Mouse (Mus musculus): ENCODE measurements around the gene Anapc2.

The Anapc2 gene

DNA sequence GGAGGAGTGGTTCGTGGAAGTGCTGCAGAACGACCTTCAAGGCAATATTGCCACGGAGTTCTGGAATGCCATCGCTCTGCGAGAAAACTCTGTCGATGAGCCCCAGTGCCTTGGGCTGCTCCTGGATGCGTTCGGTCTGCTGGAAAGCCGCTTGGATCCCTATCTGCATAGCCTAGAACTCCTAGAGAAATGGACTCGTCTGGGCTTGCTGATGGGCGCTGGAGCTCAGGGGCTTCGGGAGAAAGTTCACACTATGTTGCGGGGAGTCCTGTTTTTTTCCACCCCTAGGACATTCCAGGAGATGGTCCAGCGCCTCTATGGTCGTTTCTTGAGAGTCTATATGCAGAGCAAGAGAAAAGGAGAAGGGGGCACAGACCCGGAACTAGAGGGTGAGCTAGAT lies 732 bp downstream of the Anapc2 start:
- no peak for DNase-seq

DNA sequence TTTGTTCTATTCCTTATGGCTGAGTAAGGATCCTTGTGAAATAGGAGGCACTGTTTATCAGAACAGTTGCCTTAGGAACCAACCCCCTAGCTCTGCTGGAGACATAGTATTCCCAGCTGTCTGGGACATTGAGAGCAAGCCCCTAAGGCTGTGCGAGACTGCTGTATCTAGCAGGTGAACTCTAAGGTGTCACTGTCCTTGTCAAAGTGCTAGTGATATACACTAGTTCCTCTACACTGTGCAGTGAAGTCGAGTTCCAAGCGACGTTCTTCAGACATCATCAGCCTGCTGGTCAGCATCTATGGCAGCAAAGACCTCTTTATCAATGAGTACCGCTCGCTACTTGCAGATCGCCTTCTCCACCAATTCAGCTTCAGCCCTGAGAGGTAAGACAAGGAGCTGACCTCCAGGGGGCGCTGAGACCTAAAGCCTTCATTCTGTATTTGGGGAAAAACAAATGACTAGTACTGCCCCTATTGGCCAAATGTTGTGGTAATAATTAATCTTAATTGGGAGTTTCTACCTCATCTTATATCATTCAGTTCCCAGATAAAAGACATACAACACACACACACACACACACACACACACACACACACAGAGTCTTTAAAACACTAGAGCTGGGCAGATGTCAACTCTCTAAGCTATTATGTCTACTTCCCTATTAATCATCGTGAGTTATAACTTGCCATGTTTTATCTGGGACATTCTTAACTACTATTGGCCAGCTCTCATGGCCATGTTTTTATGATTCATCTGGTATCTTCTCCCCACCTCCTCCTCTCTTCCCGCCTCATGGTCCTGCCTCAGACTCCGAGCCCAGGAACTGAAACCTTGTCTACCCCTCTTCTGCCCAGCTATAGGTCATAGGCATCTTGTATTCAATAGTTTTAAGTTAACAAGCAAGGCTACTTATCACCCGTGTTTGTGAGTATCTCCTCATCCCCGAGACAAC lies 6.9 kb downstream of the Anapc2 start:
- peak in 1 of 2 experiments; percentile 33 for DNase-seq

DNA sequence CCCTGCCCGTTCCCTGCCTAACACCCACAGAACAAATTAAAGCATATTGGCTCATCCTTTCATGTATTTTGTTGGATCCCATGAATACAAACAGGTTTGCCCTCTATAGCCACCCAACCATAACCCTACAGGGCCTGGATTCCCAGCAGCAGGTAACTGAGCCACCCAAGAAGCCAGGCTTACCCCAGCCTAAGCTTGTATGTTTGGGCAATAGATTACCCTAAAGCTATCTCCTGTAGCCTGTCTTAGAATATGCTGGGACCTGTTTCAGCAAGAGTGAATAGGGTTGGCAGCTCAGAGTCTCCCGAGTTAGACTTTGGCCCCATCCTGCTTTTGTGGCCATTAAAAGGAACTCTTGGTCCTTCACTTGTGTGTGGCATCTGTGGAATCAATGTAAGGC lies 13.3 kb downstream of the Anapc2 start:
- no peak for DNase-seq

DNA sequence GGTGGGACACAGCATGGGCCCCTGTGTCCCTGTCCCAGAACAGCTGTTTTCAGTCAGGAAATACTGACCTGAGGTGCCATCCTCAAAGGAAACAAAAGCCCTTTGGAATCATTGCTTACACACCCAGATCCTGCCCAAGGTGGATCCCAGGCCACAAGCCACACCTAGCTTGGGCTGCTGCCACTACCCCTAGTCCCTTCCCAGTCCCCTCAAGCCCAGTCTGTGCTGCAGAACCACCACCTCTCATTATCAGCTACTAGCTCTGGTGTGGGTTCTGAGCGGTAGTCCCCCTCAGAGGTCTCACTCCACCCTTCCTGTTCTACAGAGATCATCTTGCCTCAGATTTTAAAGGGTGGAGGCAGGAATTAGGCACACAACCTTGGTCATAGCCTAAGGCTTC lies 14.0 kb downstream of the Anapc2 start:
- DNase-seq = no peak

DNA sequence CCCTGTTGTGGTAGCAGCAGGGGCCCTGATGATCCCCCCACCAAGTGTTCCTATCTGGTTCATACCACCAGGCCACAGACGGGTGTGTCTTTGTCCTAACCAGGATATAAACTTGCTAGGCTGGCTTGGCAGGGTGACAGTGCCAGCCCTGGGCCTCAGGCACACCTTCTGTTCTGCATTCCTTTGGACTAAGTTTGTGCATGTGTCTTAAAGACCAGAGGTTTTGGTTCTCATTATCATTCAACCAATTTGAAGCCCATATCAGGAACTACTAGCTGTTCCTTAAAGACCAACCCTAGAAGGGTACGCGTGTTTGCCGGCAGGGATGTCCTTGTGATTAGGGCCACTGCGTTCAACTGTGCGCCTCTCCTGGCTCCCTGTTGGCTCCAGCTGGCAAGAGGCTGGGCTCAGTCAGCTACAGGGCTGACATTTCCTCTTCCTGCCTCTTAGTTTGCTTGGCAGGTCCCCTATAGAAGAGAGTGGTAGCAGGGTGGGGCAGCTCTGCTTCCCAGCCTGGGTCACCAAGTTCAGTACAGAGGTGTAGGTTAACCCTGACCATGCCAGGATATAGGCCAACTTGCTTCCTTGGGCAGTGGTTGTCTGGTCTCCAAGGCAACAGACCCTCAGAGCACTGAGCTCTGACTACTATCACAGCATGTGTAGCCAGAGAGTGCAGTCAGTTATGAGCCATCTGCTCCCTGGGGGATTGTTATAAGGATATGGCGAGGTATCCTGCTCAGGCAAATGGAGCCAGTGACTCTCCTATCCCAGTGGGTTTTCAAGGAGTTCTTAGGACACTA lies 14.8 kb downstream of the Anapc2 start:
- DNase-seq = no peak

DNA sequence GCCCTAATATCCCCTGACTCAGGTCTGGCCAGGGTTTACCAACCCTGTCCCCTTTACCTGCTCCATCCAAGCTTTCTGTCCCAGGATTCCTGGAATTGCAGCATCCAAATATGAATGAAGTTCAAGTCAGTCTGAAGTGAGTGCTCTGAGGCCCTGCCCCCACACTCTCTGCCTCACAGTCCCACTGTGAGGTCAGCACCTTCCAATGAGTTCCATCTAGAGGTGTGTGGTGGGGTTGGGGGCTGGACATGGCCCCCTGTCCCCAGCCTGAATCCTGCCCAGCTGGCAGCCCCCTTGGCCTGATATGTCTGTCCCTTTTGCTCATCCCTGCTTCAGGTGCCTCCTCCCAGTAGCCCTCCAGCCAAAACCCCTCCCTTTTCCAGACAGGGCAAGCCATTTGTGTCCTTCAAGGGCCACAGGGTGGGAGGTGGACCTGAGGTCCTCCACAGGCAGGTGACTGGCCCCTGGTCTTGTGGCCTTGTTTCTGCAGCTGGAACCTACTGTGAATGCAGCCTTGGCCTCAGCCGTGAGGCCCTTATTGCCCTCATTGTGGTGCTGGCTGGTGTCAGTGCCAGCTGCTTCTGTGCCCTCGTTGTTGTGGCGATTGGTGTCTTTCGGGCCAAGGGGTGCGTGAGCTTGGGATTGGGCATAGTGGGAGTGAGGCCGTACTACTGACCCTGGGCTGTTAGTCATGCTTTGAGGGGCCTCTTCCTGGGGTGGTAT lies 15.8 kb downstream of the Anapc2 start, which contains the start of gene Tmem210:
Tmem210 (plus strand) TSS at position 219 of the 723 bp plus-strand sequence.
- DNase-seq = no peak

DNA sequence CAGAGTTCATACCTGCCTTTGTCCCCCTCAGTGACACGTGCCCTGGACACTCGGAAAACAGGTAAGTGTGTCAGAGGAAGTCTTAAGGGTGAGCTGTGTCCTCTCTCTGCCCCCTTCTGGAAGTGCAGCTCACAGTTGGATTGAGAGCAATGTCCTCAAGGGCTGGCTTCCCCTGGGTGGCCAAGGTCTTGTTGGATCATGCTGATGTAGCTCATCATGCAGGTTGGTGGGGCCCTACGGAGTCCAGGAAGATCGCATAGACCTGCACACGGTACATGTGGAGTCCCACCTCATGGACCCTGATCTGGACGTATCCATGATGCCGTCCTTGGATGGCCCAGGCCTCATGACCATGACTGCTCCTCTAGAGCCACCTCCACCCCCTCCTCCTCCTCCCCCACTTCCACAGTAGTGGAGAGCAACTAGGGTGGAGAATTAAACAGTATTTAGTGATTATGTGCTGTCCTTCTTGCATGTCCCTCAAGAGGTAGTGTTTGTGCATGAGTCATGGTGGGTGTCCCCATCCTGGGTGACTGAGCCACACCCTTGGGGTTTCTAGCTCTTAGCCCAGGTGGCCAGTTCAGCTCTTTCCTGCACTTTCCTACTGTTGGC lies 16.6 kb downstream of the Anapc2 start:
- no peak for DNase-seq

DNA sequence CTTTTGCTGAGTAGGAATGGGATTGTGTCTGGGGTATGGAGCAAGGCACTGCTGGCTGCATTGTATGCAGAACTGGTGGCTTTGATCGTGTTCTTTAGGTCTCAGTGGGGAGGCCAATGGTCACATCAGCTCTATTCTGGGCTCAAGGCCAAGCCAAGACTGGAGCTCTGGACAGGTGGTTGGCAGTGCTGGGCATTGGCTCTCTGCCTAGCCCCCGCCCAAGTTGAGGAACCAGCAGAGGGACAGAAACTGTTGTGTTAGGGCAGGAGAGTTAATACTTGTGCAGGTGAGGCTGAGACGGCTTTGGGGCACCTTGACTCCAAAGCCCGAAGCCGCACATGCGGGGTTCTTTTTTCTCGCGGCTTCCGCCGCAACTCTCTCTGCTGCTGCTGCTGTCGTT lies 17.4 kb downstream of the Anapc2 start, which contains the start of gene Lrrc26:
Lrrc26 (plus strand) TSS at position 265 of the 400 bp plus-strand sequence.
- DNase-seq = no peak

DNA sequence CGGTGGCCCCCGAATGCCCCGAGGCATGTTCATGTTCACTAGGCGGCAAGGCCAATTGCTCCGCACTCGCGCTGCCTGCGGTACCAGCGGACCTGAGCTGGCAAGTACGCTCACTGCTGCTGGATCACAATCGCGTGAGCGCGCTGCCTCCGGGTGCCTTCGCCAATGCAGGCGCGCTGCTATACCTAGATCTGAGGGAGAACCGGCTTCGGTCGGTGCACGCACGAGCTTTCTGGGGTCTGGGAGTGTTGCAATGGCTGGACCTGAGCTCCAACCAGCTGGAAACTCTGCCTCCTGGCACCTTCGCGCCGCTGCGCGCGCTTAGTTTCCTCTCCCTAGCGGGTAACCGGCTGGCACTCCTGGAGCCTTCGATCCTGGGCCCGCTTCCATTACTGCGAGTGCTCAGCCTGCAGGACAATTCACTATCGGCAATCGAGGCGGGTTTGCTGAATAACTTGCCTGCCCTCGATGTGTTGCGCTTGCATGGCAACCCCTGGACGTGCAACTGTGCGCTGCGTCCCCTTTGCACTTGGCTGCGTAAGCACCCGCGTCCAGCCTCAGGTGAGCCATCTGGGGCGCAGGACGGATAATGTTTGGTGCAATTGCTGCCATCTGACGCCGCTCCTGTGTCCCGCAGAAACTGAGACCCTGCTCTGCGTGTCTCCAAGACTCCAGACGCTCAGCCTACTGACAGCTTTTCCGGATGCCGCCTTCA lies 18.0 kb downstream of the Anapc2 start:
- DNase-seq = no peak

DNA sequence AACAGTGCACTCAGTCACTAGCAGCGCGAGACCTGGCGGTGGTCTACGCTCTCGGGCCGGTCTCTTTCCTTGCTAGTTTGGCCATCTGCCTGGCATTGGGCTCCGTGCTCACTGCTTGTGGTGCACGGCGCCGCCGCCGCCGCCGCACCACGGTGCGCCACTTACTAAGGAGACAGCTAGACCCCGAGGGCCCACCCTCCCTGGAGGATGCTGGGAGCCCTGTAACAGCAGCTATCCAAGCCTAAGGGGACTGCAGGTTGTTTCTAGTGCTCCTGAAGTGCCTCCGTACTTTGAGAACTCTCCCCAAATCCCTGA lies 18.5 kb downstream of the Anapc2 start:
- DNase-seq = no peak

DNA sequence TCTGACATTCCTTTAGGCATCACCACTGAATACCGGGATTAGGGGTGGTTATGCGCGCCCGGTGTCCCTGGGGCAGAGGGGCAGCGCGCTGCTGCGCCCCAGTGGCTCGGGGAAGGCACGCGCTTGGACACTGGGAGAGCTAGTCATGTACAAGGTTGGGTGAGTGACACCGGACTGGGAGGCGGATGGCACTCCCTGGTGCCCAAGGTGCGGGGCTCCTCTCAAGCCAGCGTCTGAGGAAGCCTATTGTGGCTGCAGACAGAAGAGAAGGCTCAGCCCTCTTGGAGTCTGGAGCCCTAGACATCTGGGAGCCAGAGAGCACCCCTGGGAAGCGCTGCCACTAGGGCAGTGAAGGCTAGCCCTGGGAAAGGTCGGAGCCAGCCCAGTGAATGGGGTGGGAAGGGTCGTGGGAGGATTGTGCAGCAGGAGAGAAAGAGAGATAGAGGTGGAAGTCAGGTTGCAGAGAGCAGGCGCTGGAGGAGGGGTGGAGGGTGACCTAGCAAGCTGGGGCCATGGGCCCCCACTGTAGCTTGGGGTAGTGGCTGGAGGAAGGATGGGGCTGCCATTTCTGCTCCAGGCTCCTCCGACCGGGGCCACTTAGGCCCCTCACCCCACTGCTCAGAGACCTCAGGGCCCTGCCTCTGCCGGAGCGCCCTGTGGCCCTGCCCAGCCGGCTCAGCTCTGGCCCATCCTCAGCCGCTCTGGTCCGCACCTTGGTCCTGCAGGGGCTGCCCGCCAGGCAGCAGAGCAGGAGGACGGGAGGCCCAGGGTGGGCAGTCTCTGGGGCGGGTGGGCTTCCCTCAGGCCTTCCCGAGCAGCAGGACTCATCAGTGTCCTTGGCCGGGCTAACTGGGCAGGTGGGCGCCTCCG lies 19.1 kb downstream of the Anapc2 start:
- DNase-seq = no peak

DNA sequence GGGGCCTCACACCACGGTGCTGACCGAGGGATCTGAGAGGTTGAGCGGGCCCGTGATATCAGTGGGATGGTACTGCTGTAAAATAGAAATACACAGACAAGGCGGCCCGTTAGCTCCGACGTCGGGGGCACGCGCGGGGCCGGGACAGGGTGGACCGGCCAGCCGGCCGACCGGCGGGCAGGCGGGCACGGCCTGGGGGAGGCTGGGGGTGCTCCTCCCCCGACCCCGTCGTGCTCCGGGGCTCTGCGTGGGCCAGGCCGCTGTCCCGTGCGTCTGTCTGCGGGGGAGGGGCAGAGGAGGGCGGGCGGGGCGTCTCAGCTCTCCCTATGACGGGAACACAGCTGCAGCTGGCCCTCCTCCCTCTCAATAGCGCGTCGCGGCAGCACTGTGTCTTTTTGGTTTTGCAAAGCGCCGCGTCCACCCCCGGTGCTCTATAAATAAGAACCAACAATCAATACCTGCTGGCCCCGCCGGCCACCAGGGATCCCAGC lies 19.8 kb downstream of the Anapc2 start:
- DNase-seq = no peak

DNA sequence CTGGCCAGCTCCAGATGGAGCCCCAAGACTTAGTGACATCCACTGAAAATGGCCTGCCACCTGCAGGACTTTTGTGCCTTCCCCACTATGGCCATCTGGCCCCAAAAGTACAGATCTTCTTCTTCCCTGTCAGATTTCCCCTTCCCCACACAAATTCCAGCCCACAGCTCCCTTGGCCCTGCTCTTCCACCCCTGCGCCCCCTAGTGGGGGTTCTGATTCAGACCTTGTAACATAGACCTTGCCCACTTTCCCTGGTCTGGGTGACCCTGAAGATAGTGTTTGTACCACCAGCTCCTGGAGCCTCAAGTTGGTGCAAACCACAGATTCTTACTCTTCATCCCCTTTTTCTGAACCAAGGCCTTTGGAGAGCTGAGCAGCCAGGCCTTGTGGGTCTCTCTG lies 20.6 kb downstream of the Anapc2 start:
- DNase-seq = no peak

DNA sequence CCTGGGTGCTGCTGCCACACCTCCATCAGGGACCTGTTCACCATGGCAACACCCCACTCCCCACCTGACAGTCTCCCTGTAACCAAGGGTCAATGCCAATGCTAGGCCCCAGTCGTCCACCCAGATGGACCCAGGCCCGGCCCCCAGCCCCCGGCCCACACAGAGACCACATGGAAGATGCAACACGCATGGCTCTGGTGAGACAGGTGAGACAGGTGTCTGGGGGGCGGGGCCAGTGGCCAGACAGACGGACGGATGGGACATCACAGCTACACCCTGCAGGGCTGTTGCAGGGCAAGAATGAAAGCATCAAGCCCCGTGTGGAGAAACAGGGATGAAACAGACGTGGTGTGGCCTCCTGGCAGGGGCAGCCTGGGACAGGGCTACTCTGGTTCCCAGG lies 21.4 kb downstream of the Anapc2 start:
- no peak for DNase-seq

DNA sequence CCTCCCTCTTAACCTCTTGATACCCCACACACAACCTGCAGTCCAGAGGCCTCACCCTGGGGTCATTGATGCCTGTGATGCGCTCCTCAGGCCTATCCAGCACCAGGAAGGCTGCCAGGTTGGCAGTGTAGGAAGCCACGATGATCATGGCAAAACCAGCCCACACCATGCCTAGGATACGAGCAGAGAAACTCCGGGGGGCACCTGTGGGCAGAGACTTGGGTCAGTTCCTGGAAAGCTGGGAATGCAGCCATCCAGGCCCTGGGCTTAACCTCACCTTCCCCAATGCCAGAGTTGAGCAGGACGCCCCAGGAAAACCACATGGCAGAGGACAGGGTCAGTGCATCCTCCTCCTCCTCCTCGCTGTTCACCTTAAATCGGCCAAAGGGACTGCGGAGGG lies 24.8 kb downstream of the Anapc2 start:
- DNase-seq = no peak

DNA sequence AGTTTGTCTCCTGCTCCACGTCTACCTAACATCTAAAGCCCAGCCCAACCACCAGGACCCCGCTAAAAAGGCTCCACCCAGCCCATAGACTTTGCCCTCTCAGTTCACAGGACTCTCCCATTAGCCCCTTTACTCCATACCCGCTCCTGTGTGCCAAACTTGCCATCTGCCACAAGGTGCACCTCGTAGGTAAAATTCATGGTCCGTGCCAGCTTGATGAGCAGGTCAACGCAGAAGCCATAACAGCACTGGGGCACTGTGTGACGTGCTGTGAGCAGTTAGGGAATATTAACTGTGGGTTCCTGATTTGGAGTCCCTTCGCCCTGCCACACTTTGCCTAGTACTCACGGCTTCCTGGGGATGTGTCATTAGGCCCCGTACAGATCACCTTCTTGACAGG lies 25.8 kb downstream of the Anapc2 start:
- no peak for DNase-seq

DNA sequence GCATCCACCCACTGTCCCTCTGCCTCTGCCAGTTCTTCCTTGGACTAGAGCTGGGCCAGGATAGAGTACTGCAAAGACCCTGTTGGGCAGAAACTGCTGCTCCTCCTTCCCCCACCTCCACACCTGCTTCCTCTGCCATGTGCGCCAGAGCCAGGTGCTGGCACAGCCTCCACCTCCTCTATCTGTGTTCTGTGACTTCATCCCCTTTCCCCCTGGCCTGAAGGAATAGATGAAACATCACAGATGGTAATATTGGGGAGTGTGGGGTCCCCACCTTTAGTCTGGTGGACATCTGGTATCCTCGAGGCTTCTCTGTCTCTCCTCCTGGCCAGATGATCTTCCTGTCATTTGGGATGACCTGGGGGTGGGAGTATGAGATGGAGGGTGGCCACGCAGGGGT lies 31.2 kb downstream of the Anapc2 start:
- no peak for DNase-seq

DNA sequence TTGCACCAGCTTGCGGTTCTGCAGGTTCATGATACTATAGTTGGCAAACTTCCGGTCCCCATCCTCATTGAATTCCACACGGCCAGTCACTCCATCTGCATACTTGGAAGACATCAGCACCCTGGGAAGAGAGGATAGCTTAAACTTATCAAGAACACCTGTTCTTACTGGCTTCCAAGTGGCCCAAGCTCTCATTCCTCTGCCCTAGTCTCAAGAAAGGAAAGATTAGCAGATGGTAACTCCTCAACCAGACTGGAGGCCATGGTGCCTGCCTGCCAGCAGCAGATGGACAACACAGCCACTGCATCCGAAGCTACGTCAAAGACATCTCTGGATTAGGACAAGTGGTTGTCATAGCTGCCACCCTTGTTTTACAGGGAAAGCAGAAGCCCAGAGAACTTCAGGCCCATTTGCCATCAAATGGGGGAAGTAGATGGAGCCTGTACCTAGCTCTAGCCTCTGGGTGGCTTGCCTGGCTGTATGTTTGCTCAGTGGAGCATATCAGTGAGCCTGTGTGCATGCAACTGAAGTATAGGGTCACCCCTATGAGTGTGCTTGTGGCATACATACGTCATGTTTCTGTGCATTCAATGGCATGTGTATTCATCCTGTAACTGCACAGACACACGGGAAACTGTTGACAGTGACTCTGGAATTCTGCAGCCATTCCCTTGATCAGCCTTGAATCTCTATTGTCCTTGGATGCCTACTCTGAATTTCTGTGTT lies 31.8 kb downstream of the Anapc2 start:
- no peak for DNase-seq

DNA sequence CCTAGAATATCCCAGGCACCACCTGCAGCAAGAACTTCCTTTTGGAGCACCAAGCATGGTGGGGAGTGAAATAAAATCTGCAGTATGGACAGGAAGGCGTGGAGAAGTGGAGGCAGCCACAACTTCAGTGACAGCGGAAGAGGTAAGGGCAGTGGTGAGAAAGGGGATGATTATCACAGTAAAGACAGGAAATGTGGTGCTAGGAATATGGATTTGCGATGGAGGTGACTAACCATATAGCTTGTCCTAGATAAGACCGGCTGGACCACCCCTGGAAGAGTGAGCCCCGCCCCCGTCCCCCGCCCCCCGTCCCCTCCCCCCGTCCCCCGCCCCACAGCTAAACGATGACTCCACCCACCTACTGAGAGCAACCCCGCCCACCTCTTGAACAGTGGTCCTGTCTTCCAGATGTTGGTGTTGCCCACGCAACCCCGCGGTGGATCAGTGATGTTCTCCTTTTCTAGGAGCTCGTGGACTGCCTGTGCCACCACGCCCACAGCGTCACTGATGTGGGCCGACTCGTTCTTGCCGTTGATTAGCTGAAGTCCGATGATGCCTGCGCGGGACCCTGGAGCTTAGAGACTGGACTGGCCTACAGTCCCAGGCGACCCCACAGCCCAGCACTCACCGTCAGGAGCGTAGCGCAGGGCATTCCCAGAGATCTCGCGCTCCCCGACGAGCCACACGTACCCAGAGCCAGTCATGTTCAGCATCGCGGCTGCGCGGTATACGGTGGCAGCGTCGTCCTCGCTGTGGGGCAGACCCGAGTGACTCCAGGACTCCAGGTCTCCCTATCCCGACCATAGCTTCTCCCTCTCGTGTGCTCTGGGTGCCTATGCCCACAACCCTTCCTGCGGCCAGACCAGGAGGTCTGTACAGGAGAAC lies 32.6 kb downstream of the Anapc2 start:
- no peak for DNase-seq
